Mouse (Mus musculus) midbrain, embryonic 11.5 days (tissue): ENCODE data around the gene Ntn1. TPM values are rescaled to one million over a fixed set of nuclear protein-coding genes. Genes with fewer than 3 reads are reported as not detected.
A peak's percentile ranks its signal among the peaks of the same experiment; 100 is the strongest.

Source experiments
- ATAC-seq: fragments of 200-750 bp; cut with Nextera tagmentation; 2 replicates; pipeline ENCODE4 v1.8.0; 2017; ENCODE audit warnings: moderate TSS enrichment, moderate library complexity; ENCODE audit not compliant: low FRiP score
- DNase-seq: peaks from one replicate; pipeline ENCODE4 v3.0.0; 2015; ENCODE audit warnings: low spot score; ENCODE audit errors: missing footprints
- H3K27ac ChIP-seq: fragments of 300-500 bp; sonication (generic); 2 replicates; pipeline ENCODE4 v1.5.1; 2014; ENCODE audit warnings: low read depth, low read length
- H3K27me3 ChIP-seq: fragments of 300-500 bp; sonication (generic); 2 replicates; pipeline ENCODE4 v1.6.1; 2014; ENCODE audit warnings: mild to moderate bottlenecking, low read length, moderate library complexity, mixed read lengths; ENCODE audit not compliant: control insufficient read depth, insufficient read depth
- H3K36me3 ChIP-seq: fragments of 300-500 bp; sonication (generic); 2 replicates; pipeline ENCODE4 v1.6.1; 2014; ENCODE audit warnings: mild to moderate bottlenecking, low read length, moderate library complexity, mixed read lengths; ENCODE audit not compliant: control insufficient read depth, insufficient read depth
- H3K4me1 ChIP-seq: fragments of 300-500 bp; sonication (generic); 2 replicates; pipeline ENCODE4 v1.6.1; 2014; ENCODE audit warnings: low read length; ENCODE audit not compliant: control insufficient read depth, insufficient read depth
- H3K4me2 ChIP-seq: fragments of 300-500 bp; sonication (generic); 2 replicates; pipeline ENCODE4 v1.6.1; 2014; ENCODE audit warnings: mild to moderate bottlenecking, moderate library complexity
- H3K4me3 ChIP-seq: fragments of 300-500 bp; sonication (generic); 2 replicates; pipeline ENCODE4 v1.5.1; 2014; ENCODE audit warnings: low read depth, low read length
- H3K9ac ChIP-seq: fragments of 300-500 bp; sonication (generic); 2 replicates; pipeline ENCODE4 v1.6.1; 2014; ENCODE audit warnings: low read length
- H3K9me3 ChIP-seq: fragments of 300-500 bp; sonication (generic); 2 replicates; pipeline ENCODE4 v1.6.1; 2016; ENCODE audit warnings: low read length; ENCODE audit not compliant: control insufficient read depth
- WGBS: fragments of 180-500 bp; shearing (Covaris S2); extraction: QIAGEN DNeasy Blood & Tissue Kit; methylation state at CpG from one replicate; pipeline ENCODE4 v1.1.7; 2014; 5-methylcytosine and 5-hydroxymethylcytosine counted together
- polyA plus RNA-seq: library from polyadenylated mRNA; unstranded; fragments of >200 nt; fragmentation: Nextera tagmentation; extraction: Ambion mirVana; gene quantifications from 2 replicates; pipeline ENCODE4 v1.2.1, GENCODE M21; 2014

Ntn1 gene
- polyA plus RNA-seq, 1 experiment from 2014 or later = 10.0 TPM

- H3K9ac ChIP-seq = no peak overlapping the region
- no peaks in the 10 kb centered on the region for H3K27me3 ChIP-seq
- ATAC-seq (no peak), DNase-seq (no peak)
- H3K4me3 ChIP-seq = no peak overlapping the region
- H3K9me3 ChIP-seq = no peaks in the 10 kb centered on the region
- H3K27ac ChIP-seq = no peak overlapping the region
- no peak overlapping the region for H3K4me2 ChIP-seq
- H3K4me1 ChIP-seq = no peaks in the 10 kb centered on the region
- WGBS = 86% methylated on average over 5 of the region's 5 CpGs
- H3K36me3 ChIP-seq = no peaks in the 10 kb centered on the region
Observed at GRCm38 (mm10) chr11:68436376-68436775, 35.8 kb upstream of the Ntn1 start.

- H3K4me2 ChIP-seq = no peak overlapping the region
- no peak overlapping the region for H3K27ac ChIP-seq
- DNase-seq = no peak
- 92% methylated on average over 4 of the region's 4 CpGs for WGBS
- ATAC-seq = no peak
- no peaks in the 10 kb centered on the region for H3K4me1 ChIP-seq
- H3K27me3 ChIP-seq = no peaks in the 10 kb centered on the region
- H3K9me3 ChIP-seq = no peaks in the 10 kb centered on the region
- no peaks in the 10 kb centered on the region for H3K36me3 ChIP-seq
- no peak overlapping the region for H3K4me3 ChIP-seq
- H3K9ac ChIP-seq = no peak overlapping the region
Observed at GRCm38 (mm10) chr11:68435601-68436000, 35.0 kb upstream of the Ntn1 start.

GRCm38 (mm10) chr11:68434697-68435096, 34.1 kb upstream of the Ntn1 start:
- Histone ChIP-seq H3K4me3 (no peak overlapping the region), H3K4me2 (no peak overlapping the region), H3K4me1 (no peaks in the 10 kb centered on the region), H3K36me3 (no peaks in the 10 kb centered on the region), H3K9me3 (no peaks in the 10 kb centered on the region), H3K9ac (no peak overlapping the region), H3K27ac (no peak overlapping the region), H3K27me3 (no peaks in the 10 kb centered on the region; the same call in 1 of the 2 replicates)
- DNase-seq (no peak), ATAC-seq (no peak)
- 75% methylated on average over 2 of the region's 2 CpGs for WGBS

- Histone ChIP-seq H3K4me1 (no peaks in the 10 kb centered on the region), H3K4me3 (no peak overlapping the region), H3K9me3 (no peaks in the 10 kb centered on the region), H3K4me2 (no peak overlapping the region), H3K9ac (no peak overlapping the region), H3K36me3 (no peaks in the 10 kb centered on the region), H3K27me3 (no peaks in the 10 kb centered on the region; the same call in 1 of the 2 replicates), H3K27ac (no peak overlapping the region)
- ATAC-seq (no peak), DNase-seq (no peak)
- 88% methylated on average over 5 of the region's 5 CpGs for WGBS
Observed at GRCm38 (mm10) chr11:68433534-68433933, 32.9 kb upstream of the Ntn1 start.

GRCm38 (mm10) chr11:68432361-68433021, 31.9 kb upstream of the Ntn1 start:
- ATAC-seq (peak; percentile 35; the same call in 1 of the 2 replicates), DNase-seq (no peak)
- no peak overlapping the region for H3K27ac ChIP-seq
- H3K4me3 ChIP-seq = peak overlapping the region; percentile 42
- WGBS = 34% methylated on average over 23 of the region's 23 CpGs
- H3K9ac ChIP-seq = peak overlapping the region; percentile 56
- H3K36me3 ChIP-seq = no peaks in the 10 kb centered on the region
- H3K4me1 ChIP-seq = no peaks in the 10 kb centered on the region
- peak overlapping the region; percentile 57 for H3K4me2 ChIP-seq
- H3K27me3 ChIP-seq = no peaks in the 10 kb centered on the region; the same call in 1 of the 2 replicates
- H3K9me3 ChIP-seq = no peaks in the 10 kb centered on the region

- no peak within 1 kb of the TSS for H3K27ac ChIP-seq
- no peaks in the 10 kb centered on the region; the same call in 1 of the 2 replicates for H3K27me3 ChIP-seq
Observed at GRCm38 (mm10) chr11:68431699-68432360, 31.2 kb upstream of the Ntn1 start, which contains the start of gene Pik3r5. TSS of gene Pik3r5 (plus strand) at chr11:68432121.

GRCm38 (mm10) chr11:68430662-68431061, 30.0 kb upstream of the Ntn1 start:
- 69% methylated on average over 5 of the region's 5 CpGs for WGBS
- no peaks in the 10 kb centered on the region for H3K36me3 ChIP-seq
- H3K4me3 ChIP-seq = no peak overlapping the region
- H3K9me3 ChIP-seq = no peaks in the 10 kb centered on the region
- no peak overlapping the region for H3K9ac ChIP-seq
- ATAC-seq (no peak), DNase-seq (no peak)
- no peaks in the 10 kb centered on the region; the same call in 1 of the 2 replicates for H3K27me3 ChIP-seq
- peaks cover 4% of the 10 kb centered on the region; the same call in 1 of the 2 replicates for H3K4me1 ChIP-seq
- H3K4me2 ChIP-seq = no peak overlapping the region
- H3K27ac ChIP-seq = no peak overlapping the region

More at GRCm38 (mm10) chr11:68431699-68432360, 31.2 kb upstream of the Ntn1 start, which contains the start of gene Pik3r5:
- Histone ChIP-seq H3K4me1 (no peaks in the 10 kb centered on the region), H3K9ac (peak within 1 kb of the TSS; percentile 56), H3K36me3 (no peaks in the 10 kb centered on the region), H3K9me3 (no peaks in the 10 kb centered on the region), H3K4me2 (peak within 1 kb of the TSS; percentile 57), H3K4me3 (peak within 1 kb of the TSS; percentile 42)
- peak; percentile 99 for DNase-seq
- peak; percentile 93 for ATAC-seq
- 12% methylated on average over 34 of the region's 35 CpGs for WGBS

- Histone ChIP-seq H3K4me1 (peaks cover 8% of the 10 kb centered on the region; the same call in 1 of the 2 replicates), H3K9me3 (no peaks in the 10 kb centered on the region), H3K4me3 (no peak overlapping the region), H3K9ac (no peak overlapping the region), H3K36me3 (no peaks in the 10 kb centered on the region), H3K27ac (no peak overlapping the region), H3K27me3 (no peaks in the 10 kb centered on the region; the same call in 1 of the 2 replicates), H3K4me2 (no peak overlapping the region)
- 81% methylated on average over 5 of the region's 5 CpGs for WGBS
- ATAC-seq = no peak
- DNase-seq = no peak
Observed at GRCm38 (mm10) chr11:68427083-68427570, 26.5 kb upstream of the Ntn1 start.
